Mouse (Mus musculus) MEL (cell line): ENCODE measurements around the gene Gmfb. TPM values are rescaled to one million over a fixed set of nuclear protein-coding genes. Genes with fewer than 3 reads are reported as not detected.

Experiments used
- DNase-seq: peaks from one replicate; pipeline ENCODE4 v3.0.0; 2011; ENCODE audit warnings: low read depth, low spot score
- H3K27ac ChIP-seq: 2 replicates; pipeline ENCODE4 v1.5.1; 2012; ENCODE audit warnings: low read depth, mild to moderate bottlenecking, control low read depth, low read length, moderate library complexity; ENCODE audit not compliant: control insufficient read depth
- H3K27me3 ChIP-seq, 2 experiments: fragments of 150-350 bp in 1 of 2; sonication (generic) in 1 of 2; 2 replicates each; pipeline ENCODE4 v1.6.1; 2012; ENCODE audit warnings: low read length in 2 of 2, mild to moderate bottlenecking in 2 of 2, improper control_type of control experiment in 1 of 2, moderate library complexity in 1 of 2; ENCODE audit not compliant: insufficient read depth in 2 of 2, control insufficient read depth in 1 of 2
- H3K36me3 ChIP-seq, 2 experiments: 2 replicates each; pipeline ENCODE4 v1.6.1; 2012 to 2014; ENCODE audit warnings: low read length in 2 of 2, improper control_type of control experiment in 1 of 2, inconsistent platforms in 1 of 2, mild to moderate bottlenecking in 1 of 2; ENCODE audit not compliant: insufficient read depth in 2 of 2, control insufficient read depth in 1 of 2
- H3K4me1 ChIP-seq, 2 experiments: fragments of 150-350 bp in 1 of 2; sonication (generic) in 1 of 2; 2 replicates each; pipeline ENCODE4 v1.6.1; 2012; ENCODE audit warnings: low read length in 2 of 2, improper control_type of control experiment in 1 of 2, mild to moderate bottlenecking in 1 of 2; ENCODE audit not compliant: insufficient read depth in 2 of 2, control insufficient read depth in 1 of 2
- H3K4me3 ChIP-seq, 2 experiments: fragments of 150-350 bp in 1 of 2; sonication (generic) in 1 of 2; 2 replicates each; pipeline ENCODE4 v1.5.1; 2012; ENCODE audit warnings: low read depth in 2 of 2, low read length in 2 of 2, mild to moderate bottlenecking in 2 of 2, moderate library complexity in 2 of 2, control low read depth in 1 of 2, improper control_type of control experiment in 1 of 2; ENCODE audit not compliant: control insufficient read depth in 1 of 2, insufficient read depth in 1 of 2
- H3K79me2 ChIP-seq: 2 replicates; pipeline ENCODE4 v1.6.1; 2012; ENCODE audit warnings: mild to moderate bottlenecking, low read length, moderate library complexity; ENCODE audit not compliant: control insufficient read depth, poor library complexity, insufficient read depth
- H3K9ac ChIP-seq: 2 replicates; pipeline ENCODE4 v1.6.1; 2012; ENCODE audit warnings: low read depth, mild to moderate bottlenecking, control low read depth, low read length, moderate library complexity; ENCODE audit not compliant: control insufficient read depth, poor library complexity, severe bottlenecking
- H3K9me3 ChIP-seq: fragments of 150-350 bp; sonication (generic); replicated peaks from 2 replicates; pipeline ENCODE4 v1.6.1; 2012; ENCODE audit warnings: mild to moderate bottlenecking, low read length, improper control_type of control experiment, moderate library complexity; ENCODE audit not compliant: insufficient read depth
- BHLHE40 ChIP-seq: IDR thresholded peaks from 2 replicates; pipeline ENCODE4 v1.6.1; 2012; ENCODE audit warnings: low read depth, mild to moderate bottlenecking, inconsistent platforms, low read length, improper control_type of control experiment, borderline replicate concordance
- CHD1 ChIP-seq: IDR thresholded peaks from 2 replicates; pipeline ENCODE4 v1.6.1; 2012; ENCODE audit warnings: low read depth, mild to moderate bottlenecking, inconsistent platforms, low read length, improper control_type of control experiment
- CTCF ChIP-seq, 3 experiments: IDR thresholded peaks in 2 of 3; conservative IDR thresholded peaks in 1 of 3; 2 replicates each; pipeline ENCODE4 v1.5.1; 2011 to 2012; ENCODE audit warnings: low read length in 3 of 3, low read depth in 2 of 3, mild to moderate bottlenecking in 2 of 3, improper control_type of control experiment in 1 of 3, inconsistent platforms in 1 of 3, mixed read lengths in 1 of 3, moderate library complexity in 1 of 3; ENCODE audit not compliant: control insufficient read depth in 1 of 3, insufficient read depth in 1 of 3, poor library complexity in 1 of 3, severe bottlenecking in 1 of 3
- ETS1 ChIP-seq: IDR thresholded peaks from 2 replicates; pipeline ENCODE4 v1.6.1; 2012; ENCODE audit warnings: low read depth, mild to moderate bottlenecking, inconsistent platforms, low read length, improper control_type of control experiment, moderate library complexity
- GABPA ChIP-seq: IDR thresholded peaks from 2 replicates; pipeline ENCODE4 v1.6.1; 2012; ENCODE audit warnings: low read depth, mild to moderate bottlenecking, inconsistent platforms, low read length, improper control_type of control experiment, moderate library complexity
- MAFK ChIP-seq: IDR thresholded peaks from 2 replicates; pipeline ENCODE4 v1.6.1; 2011; ENCODE audit warnings: low read depth, mild to moderate bottlenecking, low read length, improper control_type of control experiment, borderline replicate concordance
- MEF2A ChIP-seq: IDR thresholded peaks from 2 replicates; pipeline ENCODE4 v1.6.1; 2014; ENCODE audit warnings: low read depth, mild to moderate bottlenecking, inconsistent platforms, low read length, improper control_type of control experiment; ENCODE audit not compliant: poor library complexity, insufficient replicate concordance, severe bottlenecking; ENCODE audit errors: extremely low read depth
- MYB ChIP-seq: IDR thresholded peaks from 2 replicates; pipeline ENCODE4 v1.6.1; 2011; ENCODE audit warnings: mild to moderate bottlenecking, low read depth, low read length, improper control_type of control experiment
- POLR2A ChIP-seq, 2 experiments: IDR thresholded peaks; 2 replicates each; pipeline ENCODE4 v1.6.1; 2011 to 2012; ENCODE audit warnings: low read length in 2 of 2, mild to moderate bottlenecking in 2 of 2, control low read depth in 1 of 2, improper control_type of control experiment in 1 of 2, low read depth in 1 of 2, moderate library complexity in 1 of 2; ENCODE audit not compliant: control insufficient read depth in 1 of 2, insufficient read depth in 1 of 2, poor library complexity in 1 of 2
- RAD21 ChIP-seq: IDR thresholded peaks from 2 replicates; pipeline ENCODE4 v1.6.1; 2011; ENCODE audit warnings: mild to moderate bottlenecking, low read depth, low read length, improper control_type of control experiment
- TAL1 ChIP-seq: IDR thresholded peaks from 2 replicates; pipeline ENCODE4 v1.6.1; 2012; ENCODE audit warnings: mild to moderate bottlenecking, inconsistent platforms, low read length, moderate library complexity, mixed read lengths
- TCF12 ChIP-seq: IDR thresholded peaks from 2 replicates; pipeline ENCODE4 v1.6.1; 2014; ENCODE audit warnings: low read depth, mild to moderate bottlenecking, inconsistent platforms, low read length, improper control_type of control experiment, moderate library complexity
- ZMIZ1 ChIP-seq: IDR thresholded peaks from 2 replicates; pipeline ENCODE4 v1.6.1; 2012; ENCODE audit warnings: low read depth, mild to moderate bottlenecking, inconsistent platforms, low read length, improper control_type of control experiment, moderate library complexity
- ZNF384 ChIP-seq: IDR thresholded peaks from 2 replicates; pipeline ENCODE4 v1.6.1; 2012; ENCODE audit warnings: low read depth, mild to moderate bottlenecking, inconsistent platforms, low read length, improper control_type of control experiment
- polyA plus RNA-seq, 2 experiments: library from polyadenylated mRNA; stranded (reverse) in 1 of 2; unstranded in 1 of 2; fragments of >175 nt in 1 of 2; fragments of >200 nt in 1 of 2; gene quantifications; 2 replicates each; pipeline versions ENCODE4 v1.2.1 to v1.2.4; 2012; ENCODE audit warnings: low replicate concordance in 2 of 2, low read depth in 1 of 2; ENCODE audit not compliant: insufficient read length in 2 of 2, insufficient read depth in 1 of 2, missing spikeins in 1 of 2
- total RNA-seq: library from RNA; depleted of rRNA; stranded (reverse); fragments of 300-350 nt; gene quantifications from 2 replicates; pipeline ENCODE4 v1.2.3, GENCODE M21; 2012

The Gmfb gene
- total and polyA plus RNA-seq, 3 experiments, result 55.6 to 59.6 TPM; not detected in 1

DNA sequence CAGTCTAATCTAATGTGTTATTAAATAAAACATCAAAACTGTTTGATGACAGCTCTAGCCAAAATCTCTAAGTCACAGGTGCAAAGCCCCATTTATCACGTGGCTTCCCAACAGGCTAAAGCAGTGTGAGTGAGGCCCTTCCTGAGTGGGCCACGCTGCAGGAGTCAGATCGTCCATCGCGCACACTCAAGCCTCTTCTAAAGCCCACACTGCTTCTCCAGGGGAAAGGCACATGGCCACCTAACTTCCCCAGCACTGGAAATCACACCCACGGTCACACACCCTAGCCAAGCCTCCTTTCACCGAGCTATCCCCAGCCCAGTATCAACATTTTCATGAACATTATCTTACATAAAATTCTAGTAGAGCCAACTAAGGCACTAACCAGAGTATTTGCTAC is 41.0 kb downstream of the Gmfb start:
- Histone ChIP-seq H3K9me3 (no peaks in the 10 kb centered on the region), H3K79me2 (peaks cover 36% of the 10 kb centered on the region), H3K4me1 (peaks cover 0 to 2% of the 10 kb centered on the region in 2 experiments; a peak in 1 of 4 replicates)
- DNase-seq, result no peak
- no peak for TF ChIP-seq TCF12
- TF ChIP-seq BHLHE40, result no peak
- TF ChIP-seq TAL1, result no peak
- TF ChIP-seq, all 39 proteins: peak for 0
- peaks cover 2 to 33% of the 10 kb centered on the region in 2 experiments for H3K36me3 ChIP-seq
- no peak overlapping the region for H3K4me3 ChIP-seq
- no peak overlapping the region for H3K27ac ChIP-seq
- H3K27me3 ChIP-seq, result no peaks in the 10 kb centered on the region
- no peak overlapping the region for H3K9ac ChIP-seq

DNA sequence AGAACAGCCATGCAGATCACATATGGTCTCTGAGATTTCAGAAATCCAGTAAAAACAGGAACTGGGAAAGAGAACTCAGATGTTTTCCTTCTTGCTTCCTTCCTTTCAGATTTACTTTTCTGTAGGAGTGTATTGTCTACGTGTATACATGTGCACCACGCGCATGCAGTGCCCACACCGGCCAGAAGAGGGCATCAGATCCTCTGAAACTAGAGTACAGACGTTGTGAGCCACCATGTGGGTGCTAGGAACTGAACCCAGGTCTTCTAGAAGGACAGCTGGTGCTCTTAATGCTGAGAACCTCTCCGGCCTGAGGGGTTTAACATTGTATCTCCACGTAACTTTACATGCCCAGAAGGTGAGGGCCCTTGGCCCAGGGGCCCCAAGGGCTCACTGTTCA is 42.8 kb downstream of the Gmfb start:
- Histone ChIP-seq H3K4me3 (no peak overlapping the region), H3K9me3 (no peaks in the 10 kb centered on the region), H3K79me2 (peaks cover 22% of the 10 kb centered on the region), H3K4me1 (no peaks in the 10 kb centered on the region), H3K9ac (no peak overlapping the region), H3K36me3 (peaks cover 0 to 36% of the 10 kb centered on the region in 2 experiments; a peak in 2 of 4 replicates), H3K27me3 (no peaks in the 10 kb centered on the region), H3K27ac (no peak overlapping the region)
- DNase-seq, result no peak
- TF ChIP-seq POLR2A (IDR thresholded peaks at IDR 0.05; ENCODE audit: control insufficient read depth in 1 of 2, insufficient read depth in 1 of 2, low read depth in 1 of 2, low read length in 2 of 2, poor library complexity in 1 of 2) (no peak), CTCF (IDR thresholded peaks at IDR 0.05 in 2 of 3, conservative IDR thresholded peaks at IDR 0.05 in 1 of 3; ENCODE audit: control insufficient read depth in 1 of 3, insufficient read depth in 1 of 3, low read depth in 2 of 3, low read length in 3 of 3, poor library complexity in 1 of 3, severe bottlenecking in 1 of 3) (peak; percentile 18 to 50 (median 42))

DNA sequence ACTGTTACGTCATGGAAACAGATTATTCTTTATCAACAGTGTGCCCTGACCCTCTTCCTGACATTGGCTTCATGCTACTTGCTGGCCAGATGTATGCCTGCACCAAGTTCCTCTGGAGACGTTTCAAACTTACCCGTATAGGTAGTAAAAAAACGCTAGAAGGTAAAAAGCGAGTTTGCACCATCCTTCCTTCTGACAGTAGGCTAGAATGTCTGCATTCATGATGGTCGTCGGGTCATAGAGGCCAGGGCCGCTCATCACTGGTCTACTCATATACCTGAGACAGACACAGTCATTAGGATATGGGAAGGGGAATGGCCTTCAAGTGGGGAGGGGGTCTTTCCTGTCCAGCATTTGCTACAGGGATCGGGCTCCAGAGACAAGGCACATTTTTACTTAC is 43.3 kb downstream of the Gmfb start:
- H3K4me1 ChIP-seq, result no peaks in the 10 kb centered on the region
- H3K9ac ChIP-seq, result no peak overlapping the region
- TF ChIP-seq GABPA (no peak), ZNF384 (no peak), MEF2A (no peak), CHD1 (no peak), MAFK (no peak), RAD21 (no peak), ETS1 (no peak), ZMIZ1 (no peak), MYB (no peak)
- no peaks in the 10 kb centered on the region for H3K9me3 ChIP-seq
- no peaks in the 10 kb centered on the region for H3K27me3 ChIP-seq
- no peak overlapping the region for H3K4me3 ChIP-seq
- no peak overlapping the region for H3K27ac ChIP-seq
- DNase-seq, result no peak
- peaks cover 0 to 34% of the 10 kb centered on the region in 2 experiments; a peak in 2 of 4 replicates for H3K36me3 ChIP-seq
- peaks cover 21% of the 10 kb centered on the region for H3K79me2 ChIP-seq
